Mouse (Mus musculus) adrenal gland, postnatal 14 days (tissue): ENCODE data around the gene Hdac1. TPM values are rescaled to one million over a fixed set of nuclear protein-coding genes. Genes with fewer than 3 reads are reported as not detected.

Source experiments
- DNase-seq: peaks from one replicate; pipeline ENCODE4 v3.0.0; 2021; ENCODE audit warnings: mixed read lengths
- long read RNA-seq, 2 experiments: library from polyadenylated mRNA; stranded (forward); transcript quantifications; one replicate each; pipeline ENCODE4 v2.0.0; 2021
- total RNA-seq: library from RNA; stranded (reverse); gene quantifications from 2 replicates; pipeline ENCODE4 v1.2.3, GENCODE M21; 2021

The Hdac1 gene
- total RNA-seq, result 55.7 and 59.5 TPM in 2 replicates
- long read RNA-seq, experiment 1, transcript Hdac1-201 (14 exons, 2,038 nt), result major isoform, 67 of 85 reads
- long read RNA-seq, experiment 1, partial matches to known transcripts, result 15 of 85 reads
- long read RNA-seq, experiment 1, other reads (novel, unspliced or antisense), result 3 of 85 reads
- long read RNA-seq, experiment 2, transcript Hdac1-201 (14 exons, 2,038 nt), result major isoform, 31 of 39 reads
- long read RNA-seq, experiment 2, partial matches to known transcripts, result 7 of 39 reads
- long read RNA-seq, experiment 2, other reads (novel, unspliced or antisense), result 1 of 39 reads

DNA sequence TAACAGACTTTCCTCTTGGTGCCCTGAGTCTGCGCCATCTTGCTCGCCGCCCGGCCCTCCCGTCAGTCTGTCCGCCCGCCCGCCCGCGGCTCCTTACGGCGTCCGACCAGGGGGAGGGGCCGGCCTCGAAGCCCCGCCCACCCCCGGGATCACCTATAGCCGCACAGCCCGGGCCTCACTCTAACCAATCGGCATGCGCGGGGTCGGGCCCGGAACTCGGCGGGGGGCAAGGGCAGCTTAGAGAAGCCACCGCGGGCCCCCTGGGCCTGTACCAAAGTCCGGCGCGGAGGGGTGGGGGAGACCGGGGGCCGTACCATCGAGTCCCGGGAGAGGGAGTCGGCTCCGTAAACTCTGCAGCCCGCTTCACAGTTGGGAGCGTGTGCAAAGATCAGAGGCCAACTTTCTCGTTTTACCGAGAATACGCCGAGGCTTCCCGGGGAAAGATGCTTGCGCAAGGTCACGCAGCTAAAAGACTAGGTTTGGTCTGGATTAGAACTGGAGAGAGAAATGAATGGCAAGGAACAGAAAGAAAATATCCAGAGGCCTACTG lies at the start of gene Hdac1:
Gene Hdac1, minus strand, starts transcription at position 122 of the 550 bp plus-strand sequence.
- peak; percentile 99 for DNase-seq

DNA sequence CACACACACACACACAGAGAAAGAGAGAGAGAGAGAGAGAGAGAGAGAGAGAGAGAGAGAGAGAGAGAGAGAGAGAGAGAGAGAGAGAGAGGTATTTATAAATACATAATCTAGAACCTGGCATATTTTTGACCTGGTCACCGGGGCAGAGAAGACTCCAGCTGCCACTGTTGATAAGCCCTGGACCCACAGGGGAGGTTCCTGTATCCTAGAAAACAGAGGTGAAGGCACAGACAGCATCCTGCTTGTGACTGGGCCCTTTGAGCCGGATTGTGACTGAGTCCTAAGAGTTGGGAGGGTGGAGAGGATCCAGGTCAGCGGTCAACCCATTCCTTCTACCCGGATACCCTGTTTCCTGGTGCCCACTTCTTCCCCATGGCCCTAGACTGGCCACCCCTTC lies 46.4 kb upstream of the Hdac1 start:
- DNase-seq, result no peak

DNA sequence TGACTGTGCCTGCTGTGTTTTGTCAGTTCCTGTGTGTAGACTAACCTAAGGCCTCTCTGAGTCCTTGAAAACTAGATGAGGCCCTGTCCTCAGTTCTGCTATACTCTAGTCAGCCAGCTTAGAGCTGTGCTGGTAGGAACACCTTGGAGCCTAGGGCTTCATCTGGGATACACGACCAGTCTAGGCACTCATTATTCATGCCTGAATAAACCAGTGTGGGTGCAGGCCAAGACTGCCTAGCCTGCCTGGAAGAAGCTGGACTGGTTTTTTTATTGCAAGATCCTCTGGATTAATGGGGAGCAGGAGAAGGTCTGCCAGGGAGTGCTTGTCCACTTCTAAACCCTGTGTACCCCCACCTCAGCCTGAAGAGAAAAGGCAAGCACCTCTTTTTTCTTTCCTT lies 44.4 kb upstream of the Hdac1 start:
- no peak for DNase-seq

DNA sequence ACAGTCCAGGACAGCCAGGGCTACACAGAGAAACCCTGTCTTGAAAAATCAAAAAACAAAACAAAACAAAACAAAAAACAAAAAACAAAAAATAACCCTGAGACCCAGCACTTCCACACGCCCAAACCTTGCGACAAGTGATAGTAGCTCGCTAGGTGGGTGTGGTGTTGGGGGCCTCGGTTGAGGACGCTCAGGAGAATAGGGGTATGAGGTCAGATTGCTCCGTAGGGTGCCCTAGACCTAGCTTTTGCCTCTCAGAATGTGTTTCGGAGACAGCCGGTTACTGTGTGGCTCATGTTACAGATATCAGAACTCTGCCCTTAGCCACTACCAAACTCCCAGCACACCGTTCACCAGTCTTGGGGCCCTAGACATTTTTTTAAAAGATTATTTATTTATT lies 43.3 kb upstream of the Hdac1 start:
- DNase-seq, result no peak

DNA sequence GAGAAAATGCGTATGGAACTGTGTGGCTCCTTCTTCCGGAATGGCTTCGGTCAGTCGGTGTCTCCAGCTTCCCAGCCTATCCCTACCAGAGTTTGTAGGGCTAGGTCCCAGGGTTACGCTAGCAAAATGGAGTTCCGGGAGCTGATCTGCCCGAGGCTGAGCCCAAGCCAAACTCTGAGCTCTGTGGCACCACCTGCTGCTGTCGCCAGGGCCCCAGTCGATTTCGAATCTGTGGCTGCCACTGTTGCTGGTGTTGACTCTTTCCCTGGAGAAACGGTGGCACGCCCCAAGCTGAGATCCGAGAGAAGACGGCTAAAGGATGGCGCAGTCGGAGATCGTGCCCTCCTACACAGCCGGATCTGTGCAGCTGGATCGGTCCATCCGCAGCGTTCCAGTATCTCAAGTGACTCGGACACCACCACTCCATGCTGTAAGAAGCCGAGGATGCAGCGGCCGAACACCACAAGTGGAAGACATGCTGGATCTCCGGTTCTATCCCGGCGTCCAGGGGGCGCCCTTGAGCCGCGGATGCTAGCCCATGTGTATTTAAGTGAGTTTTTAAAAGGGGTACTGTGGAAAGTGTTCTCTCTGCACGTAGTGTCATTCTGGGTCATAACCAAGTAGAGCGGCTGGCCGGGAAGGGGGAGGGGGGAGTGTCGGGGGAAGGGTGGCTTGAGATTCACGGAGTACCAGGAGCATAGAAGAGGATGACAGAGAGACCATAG lies 42.5 kb upstream of the Hdac1 start:
- peak; percentile 93 for DNase-seq

DNA sequence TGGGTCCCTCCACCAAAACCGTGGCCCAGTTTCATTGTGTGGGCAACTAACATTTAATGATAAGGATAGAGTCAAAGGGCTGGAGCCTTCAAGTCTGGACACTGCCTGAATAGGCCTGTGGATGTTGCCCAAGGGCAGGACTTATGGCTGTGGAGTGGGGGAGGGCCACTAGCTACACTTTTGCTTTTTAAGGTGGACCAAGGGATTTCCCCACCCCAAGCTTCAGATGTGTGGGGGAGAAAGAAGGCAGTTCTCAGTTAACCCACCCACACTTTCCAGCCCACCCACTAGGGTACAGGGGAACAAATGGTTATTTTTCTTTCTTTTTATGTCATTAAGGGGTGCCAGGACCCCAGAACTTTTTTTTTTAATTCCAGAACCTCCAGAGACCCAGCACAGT lies 41.9 kb upstream of the Hdac1 start:
- DNase-seq, result peak; percentile 29

DNA sequence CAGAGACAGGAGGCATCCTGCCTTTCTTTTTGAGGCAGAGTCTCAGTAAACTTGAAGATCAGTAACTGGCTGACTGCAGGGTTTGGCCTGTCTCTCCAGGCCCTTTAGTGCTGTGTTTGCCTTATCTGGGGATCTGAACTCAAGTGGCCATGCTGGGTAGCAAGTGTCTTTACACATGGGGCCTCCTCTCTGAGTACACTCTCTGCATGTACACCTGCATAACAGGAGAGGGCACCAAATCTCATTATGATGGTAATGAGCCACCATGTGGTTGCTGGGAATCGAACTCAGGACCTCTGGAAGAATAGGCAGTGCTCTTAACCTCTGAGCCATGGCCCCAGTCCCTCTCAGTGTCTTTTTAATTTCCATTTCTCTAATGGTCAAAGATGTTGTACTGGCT lies 39.7 kb upstream of the Hdac1 start:
- DNase-seq, result no peak

DNA sequence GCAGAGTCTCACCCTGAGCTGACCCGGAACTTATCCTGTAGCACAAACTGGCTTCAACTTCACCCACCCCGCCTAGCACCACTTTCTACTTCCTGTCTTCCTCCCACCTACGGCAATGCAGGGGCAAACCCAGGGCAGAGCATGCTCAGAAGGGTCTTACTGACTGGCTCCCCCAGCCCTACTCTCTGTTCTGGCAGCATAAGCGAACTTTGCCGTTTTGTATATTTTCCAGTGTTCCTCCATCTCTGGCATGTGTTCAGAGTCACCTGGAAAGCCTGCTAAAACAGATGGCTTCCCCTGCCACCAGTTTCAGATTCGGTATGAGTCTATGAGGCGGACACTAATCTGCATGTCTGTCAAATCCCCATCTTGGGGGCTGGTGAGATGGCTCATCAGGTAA lies 37.8 kb upstream of the Hdac1 start:
- no peak for DNase-seq

DNA sequence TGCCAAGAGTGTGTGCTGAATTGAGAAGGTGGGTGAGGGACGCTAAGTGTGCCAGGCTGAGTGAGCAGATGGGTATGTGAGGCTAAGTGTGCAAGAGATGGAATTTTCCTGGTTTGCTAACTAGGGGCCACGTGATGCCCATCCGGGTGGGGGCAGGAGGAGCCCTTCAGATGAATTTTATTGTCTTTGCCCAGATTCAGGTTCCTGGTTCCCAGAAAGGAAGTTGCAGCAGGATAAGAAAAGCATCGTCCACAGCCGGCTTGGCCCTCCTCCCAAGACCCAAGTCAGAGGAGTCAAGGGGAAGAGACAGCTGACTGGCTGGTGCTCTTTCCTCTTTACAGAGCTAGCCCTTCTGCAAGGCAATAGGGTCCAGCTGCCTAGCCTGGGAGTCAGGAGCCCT lies 36.0 kb upstream of the Hdac1 start, which contains the start of gene Fam167b:
Gene Fam167b, minus strand, starts transcription at position 84 of the 400 bp plus-strand sequence.
- peak; percentile 61 for DNase-seq

DNA sequence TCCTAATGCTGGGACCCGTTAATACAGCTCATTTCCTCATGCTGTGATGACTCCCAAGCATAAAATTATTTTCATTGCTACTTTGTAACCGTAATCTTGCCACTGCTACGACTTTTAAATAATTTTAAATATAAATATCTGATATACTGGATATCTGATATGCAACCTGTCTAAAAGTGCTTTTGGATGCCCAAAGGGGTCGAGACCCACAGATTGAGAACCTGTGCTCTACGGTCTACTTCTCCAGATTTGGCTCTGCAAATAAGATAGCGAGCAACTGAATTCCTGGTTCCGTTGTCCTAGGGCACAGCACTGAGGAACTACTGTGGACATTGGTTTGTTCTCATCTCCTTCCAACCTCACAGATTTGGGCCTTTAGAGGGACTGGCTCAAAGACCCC lies 35.2 kb upstream of the Hdac1 start:
- no peak for DNase-seq

DNA sequence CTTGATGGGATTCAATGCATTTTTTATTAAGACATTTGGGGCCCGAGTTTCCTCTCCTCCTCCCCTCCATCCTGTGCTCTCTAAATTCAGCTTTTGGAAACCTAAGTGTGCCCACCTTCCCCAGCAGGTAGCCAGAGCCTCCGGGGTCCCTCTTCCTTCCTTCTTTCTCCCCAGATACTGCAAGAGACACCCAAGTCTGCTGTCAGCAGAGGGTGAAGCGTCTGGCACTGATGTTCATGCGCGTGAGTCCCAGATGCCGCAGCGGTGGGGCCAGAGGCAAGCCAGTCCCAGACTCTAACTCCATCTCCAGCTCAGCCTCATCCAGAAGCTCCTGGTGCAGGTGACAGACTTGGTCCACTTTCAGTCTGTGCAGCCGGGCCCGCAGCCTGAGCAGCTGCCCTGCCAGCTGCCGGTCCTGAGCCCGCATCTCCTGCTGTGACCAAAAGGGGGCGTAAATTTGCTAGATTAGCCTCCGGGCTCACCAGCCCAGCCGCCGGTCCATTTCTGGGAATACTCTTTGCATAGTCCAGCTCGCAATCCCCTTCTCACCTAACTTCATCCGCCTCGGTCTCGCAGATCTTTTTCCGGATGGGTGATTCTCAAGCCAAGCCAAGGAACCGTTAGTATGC lies 34.5 kb upstream of the Hdac1 start:
- DNase-seq, result peak; percentile 87

DNA sequence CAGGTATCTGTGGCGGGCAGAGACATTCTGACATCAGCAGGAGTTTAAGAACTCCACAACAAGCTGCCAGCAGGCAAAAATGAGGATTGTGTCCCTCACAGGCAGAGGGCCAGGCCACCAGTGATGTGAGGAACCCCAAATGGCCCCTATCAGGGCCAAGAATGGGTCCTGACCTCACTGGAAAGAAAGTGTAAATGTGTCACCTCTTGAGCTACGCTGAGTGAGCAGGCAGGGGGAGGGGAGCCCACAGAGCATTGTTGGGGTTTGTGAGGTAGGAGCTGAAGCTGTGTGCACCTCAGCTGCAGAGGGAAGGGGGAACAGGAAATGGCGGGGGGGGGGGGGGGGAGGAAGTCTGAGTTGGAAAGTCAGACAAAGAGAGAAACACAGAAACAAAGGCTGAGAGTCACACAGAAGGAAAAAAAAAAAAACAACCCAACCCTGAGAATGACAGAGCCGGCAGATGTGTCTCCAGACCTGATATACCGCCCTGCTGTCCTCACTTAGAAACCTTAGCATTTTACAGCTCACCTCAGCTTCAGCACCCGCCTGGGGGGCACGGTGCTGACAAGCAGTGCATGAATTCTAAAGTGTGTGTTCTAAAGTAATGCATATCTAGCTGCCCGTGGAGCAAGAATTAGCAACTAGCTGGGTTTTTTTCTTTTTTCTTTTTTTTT lies 32.8 kb upstream of the Hdac1 start:
- peak; percentile 61 for DNase-seq

DNA sequence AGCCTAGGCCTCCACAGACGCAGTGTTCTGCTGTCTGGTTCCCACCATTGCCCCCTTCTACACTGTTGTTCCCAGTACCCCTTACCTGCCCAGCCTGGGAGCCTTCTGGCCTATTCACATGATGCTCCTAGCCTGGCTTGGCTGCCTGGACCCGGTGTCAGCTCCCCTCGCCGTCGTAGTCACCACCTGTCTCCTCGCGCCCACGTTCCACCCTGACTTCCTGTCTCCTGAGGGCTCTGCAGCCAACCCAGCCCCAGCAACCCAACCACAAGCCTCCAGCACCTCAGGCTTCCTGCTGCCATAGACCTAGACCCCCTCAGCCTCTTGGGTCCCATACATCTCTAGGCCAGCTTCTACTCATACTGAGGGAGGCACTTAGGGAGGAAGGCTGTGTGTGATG lies 30.9 kb upstream of the Hdac1 start, which contains the start of gene Lck:
Gene Lck, minus strand, starts transcription at position 212 of the 400 bp plus-strand sequence.
- no peak for DNase-seq

DNA sequence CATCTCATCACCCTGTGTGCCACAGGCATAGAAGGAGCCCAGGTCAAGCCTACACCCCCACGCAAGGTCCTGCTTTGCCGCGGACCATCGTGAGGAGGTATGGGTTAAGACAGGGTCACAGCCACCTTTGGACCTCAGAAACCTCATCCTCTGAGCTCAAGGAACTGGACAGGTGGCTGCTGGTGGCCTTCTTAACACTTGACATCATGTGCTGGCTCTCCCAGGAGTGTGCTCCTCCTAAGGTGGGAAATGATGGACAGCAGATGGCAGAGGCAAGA lies 30.5 kb upstream of the Hdac1 start:
- DNase-seq, result no peak

DNA sequence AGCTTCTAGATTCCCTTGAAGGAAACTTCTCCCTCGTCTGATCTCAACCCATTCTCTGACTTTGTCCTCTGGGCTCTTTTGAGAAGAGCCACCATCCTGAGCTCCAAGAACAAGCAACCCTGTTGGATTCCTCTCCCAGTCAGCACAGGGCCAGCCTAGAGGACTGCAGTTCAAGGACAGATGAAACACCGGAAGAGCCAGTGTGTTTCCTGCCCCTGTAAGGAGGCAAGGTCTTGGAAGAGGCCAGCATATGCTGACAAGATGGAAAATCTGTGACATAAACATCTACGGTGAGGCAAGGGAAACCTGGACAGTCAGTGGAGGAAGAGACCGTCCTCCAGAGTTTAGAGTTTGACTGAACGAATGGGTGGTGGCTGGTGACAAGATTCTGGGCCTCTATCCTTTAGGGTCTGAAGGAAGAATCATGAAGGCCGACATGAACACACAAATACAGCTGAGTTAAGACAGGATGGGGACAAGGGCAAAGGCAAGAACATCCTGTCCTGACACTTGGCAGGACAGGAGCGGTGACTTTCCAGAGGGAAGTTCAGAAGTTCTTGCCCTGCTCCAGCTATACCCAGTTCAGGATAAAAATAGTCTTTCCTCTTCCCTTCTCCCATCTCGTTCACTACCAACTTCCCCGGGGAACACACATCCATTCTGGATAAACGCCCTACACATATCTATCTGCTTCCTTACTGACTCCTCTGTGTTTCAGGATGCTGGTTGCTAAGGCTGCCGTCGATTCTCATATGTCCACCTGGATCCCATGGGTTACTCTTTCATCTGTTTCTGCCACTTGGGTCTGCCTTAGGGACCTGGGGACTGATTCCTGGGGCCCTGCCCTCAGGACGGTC lies 30.0 kb upstream of the Hdac1 start:
- DNase-seq, result no peak

DNA sequence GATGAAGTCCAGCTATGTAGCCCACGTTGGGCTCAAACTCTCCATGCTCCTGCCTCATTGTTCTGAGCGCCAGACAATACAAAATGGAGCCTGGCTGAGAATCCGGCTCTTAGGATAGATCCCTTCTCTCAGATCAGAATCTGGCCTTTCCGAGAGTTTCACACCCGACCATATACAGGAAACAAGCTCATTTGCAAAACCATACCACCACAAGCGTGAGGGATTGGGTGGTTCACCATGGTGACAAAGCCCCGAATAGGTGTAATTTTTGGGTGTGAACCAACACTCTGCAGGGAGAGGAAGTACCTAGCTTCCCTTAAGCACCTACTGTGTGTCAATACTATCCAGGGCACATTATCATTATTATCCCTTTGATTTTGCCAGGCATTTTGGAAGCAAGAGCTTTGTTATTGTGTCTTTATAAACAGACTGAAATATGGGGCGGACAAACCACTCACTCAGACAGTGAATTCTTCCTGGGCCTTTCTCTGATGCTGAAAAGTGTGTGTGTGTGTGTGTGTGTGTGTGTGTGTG lies 29.1 kb upstream of the Hdac1 start:
- no peak for DNase-seq

DNA sequence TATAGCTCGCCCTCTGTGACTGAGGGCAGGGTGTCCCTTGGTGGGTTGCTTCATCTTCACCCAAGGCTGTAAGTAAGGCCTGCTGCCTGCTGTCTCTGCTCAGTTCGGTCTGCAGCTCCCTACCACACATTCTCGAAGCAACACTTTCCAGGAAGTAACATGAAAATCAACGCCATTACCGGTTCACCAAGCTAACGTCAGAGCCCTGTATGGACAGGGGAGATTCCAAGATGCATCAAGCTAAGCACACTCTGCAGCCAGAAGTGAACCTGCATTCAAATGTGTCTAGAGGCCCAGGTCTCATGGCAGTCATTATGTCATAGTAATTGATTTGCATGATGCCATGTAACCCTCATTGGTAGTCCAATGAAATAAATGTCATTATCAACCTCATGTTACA lies 27.5 kb upstream of the Hdac1 start:
- no peak for DNase-seq

DNA sequence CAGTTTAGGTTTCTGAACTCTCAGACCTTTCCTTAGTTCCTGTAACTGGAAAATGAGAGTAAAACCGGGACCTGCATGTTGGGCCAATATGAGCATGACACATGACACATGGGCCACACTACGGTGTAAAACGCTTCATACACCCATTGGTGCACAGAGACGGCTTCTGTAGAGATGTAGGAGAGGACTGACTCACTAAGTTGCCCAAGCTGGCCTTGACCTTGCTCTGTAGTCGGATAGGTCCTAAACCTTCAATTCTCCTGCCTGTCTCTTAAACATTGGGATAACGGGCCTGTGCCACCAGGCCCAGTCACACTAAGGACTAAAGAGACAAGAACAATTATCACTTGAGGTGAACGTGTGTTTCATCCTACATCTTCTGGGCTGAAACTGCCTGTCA lies 25.9 kb upstream of the Hdac1 start:
- DNase-seq, result peak; percentile 45

DNA sequence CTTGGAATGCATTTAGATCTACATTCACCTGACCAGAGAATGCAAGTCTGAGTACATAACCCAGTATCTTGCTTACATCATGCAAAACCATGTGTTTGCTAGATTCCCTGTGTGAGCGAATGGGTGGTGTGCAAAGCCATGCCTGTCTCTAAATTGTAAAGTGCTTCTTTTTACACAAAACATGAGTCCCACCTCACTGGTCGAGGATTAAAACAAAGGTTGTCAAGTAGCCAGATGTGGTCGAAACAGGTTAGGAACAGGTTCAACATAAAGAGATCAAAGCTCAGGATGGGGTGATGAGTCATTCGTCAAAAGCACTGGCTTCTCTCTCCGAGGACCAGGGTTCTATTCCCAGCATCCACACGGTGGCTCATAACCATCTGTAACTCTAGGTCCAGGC lies 22.6 kb upstream of the Hdac1 start:
- no peak for DNase-seq

DNA sequence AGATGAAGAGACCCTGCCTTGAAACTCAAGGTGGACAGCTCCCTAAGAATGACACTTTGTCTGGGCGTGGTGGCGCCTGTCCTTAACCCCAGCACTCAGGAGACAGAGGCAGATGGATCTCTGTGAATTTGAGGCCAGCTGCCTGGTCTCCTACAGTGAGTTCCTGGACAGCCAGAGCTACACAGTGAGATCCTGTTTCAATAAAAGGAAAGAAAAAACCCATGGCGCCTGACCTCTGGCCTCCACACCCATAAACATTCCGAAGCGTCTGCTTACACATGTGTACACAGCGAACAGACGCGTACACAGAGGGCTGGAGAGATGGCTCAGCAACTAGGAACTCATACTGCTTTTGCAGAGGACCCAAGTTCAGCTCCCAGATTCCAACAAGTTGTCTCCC lies 21.2 kb upstream of the Hdac1 start:
- no peak for DNase-seq

DNA sequence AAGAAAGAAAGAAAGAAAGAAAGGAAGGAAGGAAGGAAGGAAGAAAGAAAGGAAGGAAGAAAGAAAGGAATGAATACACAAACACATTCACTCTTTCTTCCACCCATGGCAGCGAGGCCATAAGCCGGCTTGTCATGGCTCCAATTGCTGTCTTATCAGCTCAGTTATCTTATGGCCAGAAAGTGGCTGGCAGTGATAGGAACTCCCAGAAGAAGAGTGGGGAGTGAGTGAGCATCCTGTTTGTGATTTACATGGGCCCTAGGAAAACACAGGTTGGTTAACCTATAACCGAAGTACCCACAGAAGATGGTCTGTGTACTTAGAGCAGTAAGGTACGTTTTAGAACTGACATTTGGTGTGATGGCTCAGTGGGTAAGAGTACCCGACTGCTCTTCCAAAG lies 18.7 kb upstream of the Hdac1 start:
- DNase-seq, result no peak
